ENCODE assay signal across 24 mouse cellular contexts in genomic region chr4:50087860-50088259, GRCm38 (mm10).
"Had no signal": no experiment of that assay in that cellular context is flagged by ENCODE, and none has a peak within 500 bp of the region (broad histone marks: within the 10 kb centered on the region; RNA-seq: fewer than 3 reads in every experiment).

No protein-coding gene starts in this region.

- H3K4me3 ChIP-seq: heart, adult 2 months; heart, embryonic 13.5 days; heart, embryonic 15.5 days; hindbrain, embryonic 13.5 days; hindbrain, embryonic 15.5 days; kidney, embryonic 15.5 days; layer of hippocampus, adult 2 months; left cerebral cortex, adult 2 months; liver, embryonic 12.5 days had no signal

- DNase-seq: gastrocnemius, postnatal 14 days; gastrocnemius, postnatal 36 days; heart, adult 11 months; heart, adult 2 months; heart, postnatal 14 days; heart, postnatal 36 days; kidney, adult 11 months; kidney, adult 2 months; kidney, adult 9 months; kidney, postnatal 14 days; kidney, postnatal 36 days had no signal

- H3K4me2 ChIP-seq: heart, embryonic 11.5 days; heart, embryonic 13.5 days; heart, embryonic 15.5 days; hindbrain, embryonic 13.5 days; hindbrain, embryonic 15.5 days; kidney, embryonic 15.5 days; liver, embryonic 12.5 days had no signal

- ATAC-seq: hindbrain, postnatal 0 days; intestine, embryonic 16.5 days; liver, embryonic 12.5 days had no signal

- H3K36me3 ChIP-seq: heart, embryonic 13.5 days; heart, embryonic 15.5 days; hindbrain, embryonic 13.5 days; hindbrain, embryonic 15.5 days; kidney, embryonic 15.5 days; liver, embryonic 12.5 days had no signal

- H3K9me3 ChIP-seq: heart, embryonic 13.5 days; heart, embryonic 15.5 days; hindbrain, embryonic 13.5 days; hindbrain, embryonic 15.5 days; kidney, embryonic 15.5 days; liver, embryonic 12.5 days had no signal

- H3K27me3 ChIP-seq: heart, embryonic 13.5 days; heart, embryonic 15.5 days; hindbrain, embryonic 13.5 days; hindbrain, embryonic 15.5 days; kidney, embryonic 15.5 days; liver, embryonic 12.5 days had no signal

- H3K9ac ChIP-seq: heart, embryonic 13.5 days; heart, embryonic 15.5 days; hindbrain, embryonic 13.5 days; hindbrain, embryonic 15.5 days; kidney, embryonic 15.5 days; liver, embryonic 12.5 days; liver, embryonic 14.5 days had no signal

- H3K27ac ChIP-seq: heart, adult 2 months; heart, embryonic 13.5 days; heart, embryonic 15.5 days; hindbrain, embryonic 13.5 days; hindbrain, embryonic 15.5 days; hindbrain, postnatal 0 days; kidney, embryonic 15.5 days; kidney, postnatal 0 days; layer of hippocampus, adult 2 months; left cerebral cortex, adult 2 months; liver, embryonic 12.5 days; liver, embryonic 14.5 days had no signal

- H3K4me1 ChIP-seq: heart, embryonic 13.5 days; heart, embryonic 15.5 days; hindbrain, embryonic 13.5 days; hindbrain, embryonic 15.5 days; kidney, embryonic 15.5 days; liver, embryonic 12.5 days had no signal
